Mouse (Mus musculus) testis, adult 2 months (tissue): Measurements from ENCODE around the gene Asxl1.

Experiments
- CTCF ChIP-seq: fragments of 200-500 bp; IDR thresholded peaks from 2 replicates; pipeline ENCODE4 v1.5.1; 2012; ENCODE audit warnings: low read depth, mild to moderate bottlenecking, inconsistent platforms, low read length, moderate library complexity; ENCODE audit not compliant: control insufficient read depth, insufficient read depth, insufficient replicate concordance
- POLR2A ChIP-seq: fragments of 200-500 bp; IDR thresholded peaks from 2 replicates; pipeline ENCODE4 v1.6.1; 2012; ENCODE audit warnings: low read depth, mild to moderate bottlenecking, inconsistent platforms, low read length, moderate library complexity; ENCODE audit not compliant: control insufficient read depth

- TF ChIP-seq POLR2A (no peak), CTCF (no peak)
Observed at GRCm38 (mm10) chr2:153443434-153444240, 98.0 kb downstream of the Asxl1 start.
